Mouse (Mus musculus): ENCODE results near the gene Alad.

DNA sequence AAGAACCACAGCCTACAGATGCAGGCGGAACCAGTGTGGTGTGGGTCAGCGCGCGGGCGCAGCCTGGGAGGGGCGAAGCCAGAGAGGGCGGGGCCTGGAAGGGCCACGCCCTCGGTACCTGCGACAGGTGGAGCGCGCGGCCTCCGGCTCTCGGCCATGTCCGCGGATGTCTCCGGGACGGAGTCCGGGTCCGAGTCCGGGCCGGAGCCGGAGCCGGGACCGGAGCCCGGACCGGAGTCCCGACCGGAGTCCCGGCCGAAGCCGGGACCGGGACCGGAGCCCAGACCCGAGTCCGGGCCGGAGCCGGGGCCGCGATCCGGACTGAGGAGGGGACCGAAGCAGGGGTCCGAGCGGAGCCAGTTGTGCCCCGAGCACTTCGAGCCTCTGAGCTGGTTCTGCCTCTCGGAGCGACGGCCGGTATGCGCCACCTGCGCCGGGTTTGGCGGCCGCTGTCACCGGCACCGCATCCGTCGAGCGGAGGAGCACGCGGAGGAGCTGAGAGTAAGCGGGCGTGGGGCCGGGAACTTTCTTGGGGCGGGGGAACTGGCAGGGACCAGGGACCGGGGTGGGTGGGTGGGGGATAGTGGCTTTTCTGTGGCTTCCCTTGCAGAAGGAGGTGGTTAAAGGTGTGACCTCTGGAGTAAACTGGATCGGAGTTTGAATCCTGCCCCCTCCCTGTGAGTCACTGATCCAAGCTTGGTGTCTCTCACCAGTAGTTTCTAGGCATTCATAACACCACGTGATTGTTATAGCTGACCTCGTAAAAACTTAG is 39.6 kb downstream of the Alad start, which contains the start of gene Bspry:
- TF ChIP-seq CTCF (IDR thresholded peaks at IDR 0.05; ENCODE audit: low read depth, low read length) (no peak), POLR2A (IDR thresholded peaks at IDR 0.05; ENCODE audit: borderline replicate concordance, low read depth, low read length) (no peak)

Measured in bone marrow macrophage, adult 2 months (primary cell).